Mouse (Mus musculus) spleen, adult 2 months (tissue): ENCODE measurements around the gene Adh5. TPM values are rescaled to one million over a fixed set of nuclear protein-coding genes. Genes with fewer than 3 reads are reported as not detected.

Source experiments
- DNase-seq, 2 experiments: peaks; one replicate each; pipeline versions ENCODE4 v3.0.0 to v3.0.0-alpha.2; 2012 to 2021; ENCODE audit warnings: low spot score in 2 of 2, low read depth in 1 of 2
- H3K27ac ChIP-seq: fragments of 200-500 bp; 2 replicates; pipeline ENCODE4 v1.5.1; 2012; ENCODE audit warnings: low read length, inconsistent platforms; ENCODE audit not compliant: insufficient read depth
- H3K27me3 ChIP-seq: fragments of 200-500 bp; 2 replicates; pipeline ENCODE4 v1.6.1; 2012; ENCODE audit warnings: mild to moderate bottlenecking, moderate library complexity, low read length, inconsistent platforms; ENCODE audit not compliant: control insufficient read depth, insufficient read depth
- H3K36me3 ChIP-seq: fragments of 200-500 bp; 2 replicates; pipeline ENCODE4 v1.6.1; 2012; ENCODE audit warnings: mild to moderate bottlenecking, low read length, inconsistent platforms; ENCODE audit not compliant: control insufficient read depth, insufficient read depth
- H3K4me1 ChIP-seq: fragments of 200-500 bp; 2 replicates; pipeline ENCODE4 v1.6.1; 2011; ENCODE audit warnings: inconsistent platforms; ENCODE audit not compliant: control insufficient read depth, insufficient read depth, insufficient read length
- H3K4me3 ChIP-seq: fragments of 200-500 bp; 2 replicates; pipeline ENCODE4 v1.5.1; 2011; ENCODE audit warnings: mild to moderate bottlenecking, inconsistent platforms; ENCODE audit not compliant: insufficient read depth, insufficient read length; ENCODE audit errors: extremely low read depth
- CTCF ChIP-seq: fragments of 200-500 bp; IDR thresholded peaks from 2 replicates; pipeline ENCODE4 v1.5.1; 2011; ENCODE audit warnings: mild to moderate bottlenecking, inconsistent platforms; ENCODE audit not compliant: insufficient read depth, insufficient read length, insufficient replicate concordance; ENCODE audit errors: extremely low read depth
- POLR2A ChIP-seq: fragments of 200-500 bp; IDR thresholded peaks from 2 replicates; pipeline ENCODE4 v1.6.1; 2011; ENCODE audit warnings: low read depth, low read length, inconsistent platforms
- WGBS: fragments of 180-500 bp; shearing (Covaris S2); methylation state at CpG from one replicate; pipeline ENCODE4 v1.1.7; 2018; 5-methylcytosine and 5-hydroxymethylcytosine counted together
- polyA plus RNA-seq: library from polyadenylated mRNA; depleted of rRNA; stranded (reverse); fragments of >200 nt; gene quantifications from 2 replicates; pipeline ENCODE4 v1.2.3, GENCODE M21; 2012

The Adh5 gene
- polyA plus RNA-seq, 1 experiment: 15.1 TPM

- no peak within 1 kb of the TSS for H3K4me3 ChIP-seq
- TF ChIP-seq POLR2A: no peak
- no peak for TF ChIP-seq CTCF
- WGBS: 88% methylated on average over 6 of the region's 6 CpGs
- no peak within 1 kb of the TSS for H3K27ac ChIP-seq
- no peaks in the 10 kb centered on the region for H3K27me3 ChIP-seq
- no peaks in the 10 kb centered on the region for H3K4me1 ChIP-seq
- no peaks in the 10 kb centered on the region for H3K36me3 ChIP-seq
- DNase-seq: no peak
These were observed 27.7 kb upstream of the Adh5 start, which contains the start of gene Adh4 for GRCm38 (mm10) chr3:138415121-138415690. Gene Adh4 (plus strand): TSS chr3:138415466.

- whole genome bisulfite sequencing: 29% methylated on average over 6 of the region's 6 CpGs
- no peaks in the 10 kb centered on the region for H3K27me3 ChIP-seq
These were observed 23.5 kb upstream of the Adh5 start for GRCm38 (mm10) chr3:138419369-138419768.

GRCm38 (mm10) chr3:138420385-138420784 is 22.5 kb upstream of the Adh5 start:
- Histone ChIP-seq H3K4me1 (no peaks in the 10 kb centered on the region), H3K27me3 (no peaks in the 10 kb centered on the region), H3K36me3 (no peaks in the 10 kb centered on the region), H3K27ac (no peak overlapping the region), H3K4me3 (no peak overlapping the region)
- 94% methylated on average over 3 of the region's 3 CpGs for WGBS
- no peak for TF ChIP-seq CTCF
- TF ChIP-seq POLR2A: no peak
- no peak for DNase-seq

More at GRCm38 (mm10) chr3:138419369-138419768, 23.5 kb upstream of the Adh5 start:
- Histone ChIP-seq H3K36me3 (no peaks in the 10 kb centered on the region), H3K27ac (no peak overlapping the region), H3K4me1 (no peaks in the 10 kb centered on the region), H3K4me3 (no peak overlapping the region)
- TF ChIP-seq CTCF (no peak), POLR2A (no peak)
- DNase-seq: no peak

GRCm38 (mm10) chr3:138423664-138424063 is 19.2 kb upstream of the Adh5 start:
- TF ChIP-seq CTCF (no peak), POLR2A (no peak)
- WGBS: 79% methylated on average over 2 of the region's 2 CpGs
- Histone ChIP-seq H3K4me3 (no peak overlapping the region), H3K27ac (no peak overlapping the region), H3K27me3 (no peaks in the 10 kb centered on the region), H3K36me3 (no peaks in the 10 kb centered on the region), H3K4me1 (no peaks in the 10 kb centered on the region)
- no peak for DNase-seq

GRCm38 (mm10) chr3:138424247-138424646 is 18.6 kb upstream of the Adh5 start:
- no peaks in the 10 kb centered on the region for H3K27me3 ChIP-seq
- H3K27ac ChIP-seq: no peak overlapping the region
- no peak overlapping the region for H3K4me3 ChIP-seq
- DNase-seq: no peak
- TF ChIP-seq POLR2A (no peak), CTCF (no peak)
- WGBS: 66% methylated on average over 4 of the region's 4 CpGs
- H3K36me3 ChIP-seq: no peaks in the 10 kb centered on the region
- H3K4me1 ChIP-seq: no peaks in the 10 kb centered on the region

GRCm38 (mm10) chr3:138430360-138430976 is 12.4 kb upstream of the Adh5 start:
- WGBS: 85% methylated on average over 6 of the region's 6 CpGs
- no peak overlapping the region for H3K27ac ChIP-seq
- H3K4me1 ChIP-seq: no peaks in the 10 kb centered on the region
- H3K4me3 ChIP-seq: no peak overlapping the region
- H3K27me3 ChIP-seq: no peaks in the 10 kb centered on the region
- TF ChIP-seq CTCF (no peak), POLR2A (no peak)
- no peak for DNase-seq
- H3K36me3 ChIP-seq: no peaks in the 10 kb centered on the region

GRCm38 (mm10) chr3:138431835-138432234 is 11.1 kb upstream of the Adh5 start:
- H3K27me3 ChIP-seq: no peaks in the 10 kb centered on the region
- no peak for DNase-seq
- no peaks in the 10 kb centered on the region for H3K36me3 ChIP-seq
- H3K4me1 ChIP-seq: no peaks in the 10 kb centered on the region
- no peak overlapping the region for H3K4me3 ChIP-seq
- 76% methylated on average over 2 of the region's 2 CpGs for WGBS
- no peak for TF ChIP-seq POLR2A
- no peak for TF ChIP-seq CTCF
- no peak overlapping the region for H3K27ac ChIP-seq
